Mouse (Mus musculus): ENCODE results near the gene Etnk1. TPM values are rescaled to one million over a fixed set of nuclear protein-coding genes. Genes with fewer than 3 reads are reported as not detected.
"Not testable (repeated sequence)": the region's sequence is repeated elsewhere in the genome, so short reads cannot be mapped to it uniquely, and the experiment has no call there.

The Etnk1 gene
- total RNA-seq, 2 experiments from 2014 or later: 23.1 to 26.1 TPM

GRCm38 (mm10) chr6:143167981-143168674 is 1.1 kb downstream of the Etnk1 start:
- intact Hi-C loops (cut with DNase I): loop anchor here (2.0 kb wide), 1 partner anchor 69 kb away; no protein-coding TSS in a partner anchor
- no peak for DNase-seq (ENCODE audit: low spot score)

DNA sequence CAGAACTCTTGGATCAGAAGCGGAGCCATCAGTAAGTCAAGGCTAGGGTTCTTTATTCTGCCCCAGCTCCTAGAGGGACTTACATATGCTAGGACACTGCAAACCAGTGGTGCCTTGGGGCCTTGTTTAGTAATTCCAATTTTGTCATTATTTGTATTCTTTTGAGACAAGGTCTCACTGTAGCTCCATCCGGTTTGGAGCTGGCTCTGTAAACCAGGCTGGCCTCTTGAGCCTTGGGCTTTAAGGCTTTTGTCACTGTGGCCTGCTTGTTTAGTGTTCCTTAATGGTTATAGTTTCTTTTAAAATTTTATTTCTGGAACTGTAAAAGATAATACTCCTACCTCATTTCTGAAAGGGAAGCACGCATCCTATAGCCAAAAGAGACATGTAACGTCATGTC is 2.4 kb downstream of the Etnk1 start:
- no peak for DNase-seq (ENCODE audit: low spot score)
- intact Hi-C loops (cut with DNase I): no loop called here

DNA sequence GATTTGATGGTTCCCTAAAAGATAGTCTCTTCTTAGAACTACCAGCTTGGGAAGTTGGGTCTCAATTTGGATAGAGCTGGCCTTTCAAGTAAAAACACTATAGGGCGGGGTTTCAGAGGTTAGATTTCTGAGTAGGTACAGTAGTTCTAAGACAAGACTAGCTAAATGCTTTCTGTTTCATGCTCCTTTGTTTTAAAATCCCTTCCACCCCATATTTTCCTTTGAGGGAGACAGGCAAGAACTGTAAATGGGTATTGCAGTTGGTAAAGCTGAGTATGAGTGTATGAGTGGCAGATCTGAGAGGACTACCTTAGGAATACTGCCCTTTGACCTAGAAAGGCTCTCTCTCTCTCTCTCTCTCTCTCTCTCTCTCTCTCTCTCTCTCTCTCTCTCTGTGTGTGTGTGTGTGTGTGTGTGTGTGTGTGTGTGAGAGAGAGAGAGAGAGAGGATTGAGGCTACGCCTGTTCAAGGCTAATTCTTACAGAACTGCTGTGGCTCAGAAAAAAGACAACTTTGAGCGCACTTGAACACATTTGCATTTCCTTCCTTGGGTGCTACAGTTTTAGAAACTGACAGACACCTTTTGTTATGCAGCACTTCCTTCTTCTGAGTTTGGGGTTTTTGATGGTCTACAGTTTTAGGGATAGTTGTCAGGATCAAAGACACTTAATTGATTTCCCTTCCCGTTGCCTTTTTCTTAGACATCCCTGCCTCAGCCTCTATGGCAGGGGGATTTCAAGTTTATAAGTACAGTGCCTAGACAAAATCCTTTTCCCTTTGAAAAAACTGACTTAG is 3.3 kb downstream of the Etnk1 start:
- intact Hi-C loops (cut with DNase I): loop anchor here (10.0 kb wide), 1 partner anchor 396 kb away; no protein-coding TSS in a partner anchor
- DNase-seq (ENCODE audit: low spot score): no peak

DNA sequence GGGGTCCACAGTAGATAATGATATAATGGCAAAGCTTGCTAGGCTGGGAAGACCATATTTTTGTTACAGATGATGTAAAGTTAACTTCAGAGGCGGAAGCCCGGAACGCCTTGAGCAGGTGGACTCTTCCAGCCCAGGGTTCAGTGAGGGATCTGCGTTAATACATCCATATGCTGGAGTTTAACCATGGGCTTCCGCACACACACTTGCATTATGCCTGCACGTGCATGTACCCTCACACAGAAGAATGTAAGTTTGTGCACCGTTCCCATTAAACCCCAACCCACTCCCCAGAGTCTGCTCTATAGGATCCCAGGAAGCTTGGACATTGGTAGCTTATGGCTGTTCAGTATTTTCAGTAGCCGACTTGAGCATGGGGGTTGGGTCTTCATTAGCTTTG is 4.0 kb downstream of the Etnk1 start:
- intact Hi-C loops (cut with DNase I): loop anchor here (10.0 kb wide), 1 partner anchor 396 kb away; no protein-coding TSS in a partner anchor
- DNase-seq (ENCODE audit: low spot score): no peak

DNA sequence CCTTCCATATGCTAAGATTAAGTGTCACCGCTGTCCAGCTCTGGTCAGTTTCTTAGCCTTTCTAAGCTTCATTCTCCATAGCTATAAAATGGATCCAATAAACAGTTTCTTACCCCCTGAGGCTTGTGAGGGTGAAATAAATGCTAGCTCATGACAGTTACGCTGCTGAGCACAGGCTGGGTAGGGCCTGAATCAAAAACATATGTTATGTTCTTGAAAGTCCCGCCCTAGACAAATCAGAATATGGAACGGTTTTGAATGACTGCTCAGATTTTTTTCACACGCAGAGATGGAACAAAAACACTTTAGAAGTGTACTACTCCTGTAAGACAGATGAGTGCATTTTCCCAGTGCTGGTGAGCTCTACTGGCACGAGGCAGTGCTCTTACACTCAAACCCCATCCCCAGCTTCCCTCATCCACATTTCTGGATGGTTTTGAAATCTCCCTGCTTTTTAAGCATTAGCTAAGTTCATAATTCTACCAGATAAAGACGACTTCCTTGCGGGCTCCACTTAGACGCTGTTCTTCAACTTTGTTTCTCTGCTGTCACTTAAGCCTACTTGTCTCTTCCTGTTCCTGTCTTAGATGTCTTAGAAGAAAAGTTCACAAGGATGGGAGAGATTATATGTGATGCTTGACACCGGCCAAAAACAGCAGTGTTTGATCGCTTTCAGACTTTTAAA is 4.9 kb downstream of the Etnk1 start:
- intact Hi-C loops (cut with DNase I): loop anchor here (10.0 kb wide), 1 partner anchor 397 kb away; no protein-coding TSS in a partner anchor
- no peak for DNase-seq (ENCODE audit: low spot score)

GRCm38 (mm10) chr6:143172683-143173082 is 5.7 kb downstream of the Etnk1 start:
- intact Hi-C loops (cut with DNase I): loop anchor here (10.0 kb wide), 1 partner anchor 398 kb away; no protein-coding TSS in a partner anchor
- not testable (repeated sequence) for DNase-seq (ENCODE audit: low spot score)

GRCm38 (mm10) chr6:143174226-143174625 is 7.2 kb downstream of the Etnk1 start:
- DNase-seq (ENCODE audit: low spot score): no peak
- intact Hi-C loops (cut with DNase I): loop anchor here (2.0 to 10.0 kb wide), 4 partner anchors 77 to 399 kb away; no protein-coding TSS in a partner anchor

DNA sequence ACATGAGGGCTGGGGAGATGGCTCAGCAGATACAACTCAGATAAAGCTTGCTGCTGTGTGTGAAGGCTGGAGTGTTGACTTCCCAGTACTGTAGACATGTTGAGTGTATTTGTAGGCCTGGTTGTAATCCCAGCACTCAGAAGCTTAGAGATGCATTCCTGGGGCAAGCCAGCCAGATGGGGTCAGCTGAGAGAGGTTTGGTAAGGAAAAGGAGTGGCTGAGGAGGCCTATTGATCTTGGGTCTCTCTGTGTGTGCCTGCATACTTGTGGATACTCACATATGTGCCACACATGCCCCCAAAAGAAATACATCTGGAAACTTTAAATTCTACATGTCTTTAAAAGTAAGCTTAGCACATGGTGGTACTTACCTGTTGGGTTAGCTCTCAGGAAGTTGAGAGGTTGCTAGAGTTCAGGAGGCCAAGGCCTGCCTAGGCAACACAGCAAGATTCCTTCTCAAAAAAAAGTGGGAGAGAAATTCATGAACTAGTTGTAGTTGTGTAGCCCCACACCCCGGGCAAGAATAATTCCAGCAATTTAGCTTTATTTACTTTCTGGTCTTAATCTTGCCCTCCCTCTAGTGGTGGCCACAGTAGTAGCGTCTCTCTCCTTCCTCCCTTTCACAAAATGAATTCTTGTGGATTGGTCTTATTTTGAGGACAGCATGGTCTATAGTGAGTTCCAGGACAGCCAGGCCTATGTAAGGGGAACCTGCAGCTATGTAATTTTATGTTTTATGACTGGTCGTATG is 8.1 kb downstream of the Etnk1 start:
- no peak for DNase-seq (ENCODE audit: low spot score)
- intact Hi-C loops (cut with DNase I): loop anchor here (2.0 to 10.0 kb wide), 4 partner anchors 78 to 400 kb away; no protein-coding TSS in a partner anchor

DNA sequence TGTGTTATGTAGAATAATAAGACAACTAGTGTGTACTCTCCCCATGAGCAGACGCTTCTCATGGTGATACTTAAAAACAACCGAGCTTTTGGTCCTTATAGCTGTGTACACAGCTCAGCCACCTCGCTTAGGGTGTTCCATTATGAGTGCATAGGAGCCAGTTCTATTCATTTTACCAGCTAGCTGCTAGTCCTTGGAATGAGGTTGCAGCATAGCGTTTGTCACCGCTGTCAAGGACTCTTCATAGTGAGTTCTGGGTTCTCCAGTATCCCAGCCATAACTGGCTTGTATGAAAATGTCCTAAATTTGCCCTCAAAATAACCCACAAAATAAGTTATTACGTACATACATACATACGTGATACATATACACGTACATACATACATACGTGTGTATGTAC is 9.1 kb downstream of the Etnk1 start:
- no peak for DNase-seq (ENCODE audit: low spot score)
- intact Hi-C loops (cut with DNase I): loop anchor here (10.0 kb wide), 1 partner anchor 401 kb away; no protein-coding TSS in a partner anchor

DNA sequence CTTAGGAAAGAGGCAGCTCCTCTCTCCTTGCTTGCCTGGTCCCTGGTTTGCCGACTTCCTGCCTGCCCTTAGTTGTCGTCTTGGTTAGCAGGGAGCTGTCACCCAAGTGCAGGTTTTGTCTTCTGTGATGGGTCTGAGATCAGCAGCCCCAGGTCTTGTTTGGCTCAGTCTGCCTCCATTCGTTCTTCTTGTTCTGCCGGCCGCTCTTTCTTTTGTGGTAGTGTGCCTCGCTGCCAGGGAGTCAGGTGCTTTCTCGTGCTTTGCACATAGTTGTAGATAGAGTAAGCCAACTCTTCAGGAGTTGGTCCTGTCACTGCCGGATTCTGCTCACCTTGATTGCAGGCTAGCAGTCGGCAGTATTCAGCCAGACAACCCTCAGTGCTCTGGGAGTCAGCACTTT is 9.6 kb downstream of the Etnk1 start:
- intact Hi-C loops (cut with DNase I): loop anchor here (10.0 kb wide), 1 partner anchor 402 kb away; no protein-coding TSS in a partner anchor
- no peak for DNase-seq (ENCODE audit: low spot score)

GRCm38 (mm10) chr6:143179181-143179580 is 12.2 kb downstream of the Etnk1 start:
- DNase-seq (ENCODE audit: low spot score): no peak
- intact Hi-C loops (cut with DNase I): loop anchor here (10.0 kb wide), 1 partner anchor 404 kb away; no protein-coding TSS in a partner anchor

DNA sequence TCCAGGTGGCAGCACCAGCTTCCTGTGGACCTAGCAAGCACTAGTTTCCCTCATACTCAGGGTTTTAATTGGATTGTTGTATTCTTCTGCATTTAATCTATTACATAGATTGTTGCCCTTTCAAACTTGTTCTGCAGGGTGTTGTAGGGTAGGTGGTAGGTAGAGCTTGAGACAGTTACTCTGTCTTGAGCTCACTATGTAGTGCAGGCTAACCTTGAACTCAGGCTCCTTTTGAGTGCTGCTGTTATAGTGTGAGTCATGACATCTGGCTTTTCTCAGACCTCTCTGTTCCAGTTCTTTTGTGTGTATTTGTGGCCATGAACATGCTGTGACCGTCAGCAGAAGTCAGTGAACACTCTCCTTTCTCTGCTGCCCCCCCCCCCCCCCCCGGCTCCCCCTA is 12.7 kb downstream of the Etnk1 start:
- no peak for DNase-seq (ENCODE audit: low spot score)
- intact Hi-C loops (cut with DNase I): loop anchor here (10.0 kb wide), 1 partner anchor 405 kb away; no protein-coding TSS in a partner anchor

- DNase-seq (ENCODE audit: low spot score): no peak
- intact Hi-C loops (cut with DNase I): no loop called here
Observed at GRCm38 (mm10) chr6:143180511-143180910, 13.5 kb downstream of the Etnk1 start.

- intact Hi-C loops (cut with DNase I): no loop called here
- no peak for DNase-seq (ENCODE audit: low spot score)
Observed at GRCm38 (mm10) chr6:143184099-143184498, 17.1 kb downstream of the Etnk1 start.

GRCm38 (mm10) chr6:143184745-143185144 is 17.7 kb downstream of the Etnk1 start:
- intact Hi-C loops (cut with DNase I): no loop called here
- no peak for DNase-seq (ENCODE audit: low spot score)

DNA sequence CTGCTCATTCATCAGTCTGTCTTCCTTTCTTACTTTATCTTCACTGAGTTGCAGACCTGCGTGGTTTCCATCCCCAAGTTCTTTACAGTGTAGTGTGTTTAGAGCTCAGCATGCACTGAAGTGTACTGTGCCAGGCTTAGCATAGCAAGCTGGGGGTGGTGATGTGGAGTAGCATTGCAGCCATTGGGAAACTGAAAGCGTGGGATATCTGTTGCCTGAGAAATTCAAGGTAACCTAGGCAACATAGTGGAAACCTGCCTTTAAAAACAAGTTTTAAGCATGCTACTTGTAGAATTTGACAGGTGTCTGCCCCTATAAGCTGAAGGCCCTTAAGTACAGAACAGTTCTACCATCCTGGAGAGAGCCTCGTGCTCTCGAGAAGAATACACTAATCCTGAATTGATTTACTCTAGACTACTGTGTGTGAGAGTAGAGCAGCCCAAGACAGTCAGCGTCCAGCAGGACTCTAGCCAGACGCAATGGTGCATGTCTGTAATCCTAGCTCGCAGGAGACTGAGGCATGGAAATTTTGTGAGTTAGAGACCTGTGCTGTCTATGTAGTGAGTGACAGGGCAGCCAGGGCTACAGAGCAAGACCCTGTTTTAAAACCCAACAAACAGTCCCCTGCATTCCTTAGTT is 23.9 kb downstream of the Etnk1 start:
- no peak for DNase-seq (ENCODE audit: low spot score)
- intact Hi-C loops (cut with DNase I): no loop called here

DNA sequence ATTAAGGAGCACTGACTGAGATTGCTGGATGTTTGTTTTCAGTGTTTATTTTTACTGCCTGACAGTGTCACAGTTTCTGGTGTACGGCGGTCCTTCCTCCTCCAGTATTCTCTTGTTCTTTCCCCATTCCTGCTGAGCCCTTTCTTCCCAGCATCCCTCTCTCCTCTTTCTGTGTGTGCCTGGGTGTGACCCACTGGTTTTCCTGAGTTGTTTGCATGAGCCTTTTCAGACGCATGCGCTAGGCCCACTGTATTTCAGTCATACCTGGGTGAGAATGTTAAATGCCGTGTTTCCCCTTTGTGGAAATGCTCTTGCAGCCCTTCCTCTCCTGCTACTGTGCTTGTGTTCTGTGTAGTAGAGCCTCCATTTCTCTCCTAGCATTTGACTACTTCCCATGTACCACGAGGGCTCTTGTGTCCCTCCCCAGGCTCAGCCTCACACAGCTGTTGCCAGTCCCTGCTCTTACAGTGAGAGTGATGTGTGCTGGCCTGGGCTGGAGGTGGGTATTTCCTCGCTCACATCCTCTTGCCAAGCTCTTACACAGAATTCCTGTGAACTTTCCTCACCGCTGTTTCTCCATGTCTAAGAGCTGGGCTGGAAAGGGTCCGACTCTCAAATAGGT is 24.6 kb downstream of the Etnk1 start:
- intact Hi-C loops (cut with DNase I): no loop called here
- DNase-seq (ENCODE audit: low spot score): no peak

- DNase-seq (ENCODE audit: low spot score): no peak
- intact Hi-C loops (cut with DNase I): no loop called here
Observed at GRCm38 (mm10) chr6:143192709-143193108, 25.7 kb downstream of the Etnk1 start.

Measured in heart, postnatal 25 days (tissue).